Mouse (Mus musculus) lung, adult 2 months (tissue): Measurements from ENCODE around the gene 1810065E05Rik.

Experiments used
- CTCF ChIP-seq: fragments of 200-500 bp; IDR thresholded peaks from 2 replicates; pipeline ENCODE4 v1.5.1; 2011; ENCODE audit warnings: mild to moderate bottlenecking, low read length, control low read depth; ENCODE audit not compliant: insufficient read depth
- POLR2A ChIP-seq: fragments of 200-500 bp; IDR thresholded peaks from 2 replicates; pipeline ENCODE4 v1.6.1; 2011; ENCODE audit warnings: low read depth, mild to moderate bottlenecking, control low read depth, low read length, borderline replicate concordance; ENCODE audit errors: extremely low read depth

- TF ChIP-seq POLR2A (no peak), CTCF (no peak)
Measured at GRCm38 (mm10) chr11:58408066-58408465, 12.8 kb upstream of the 1810065E05Rik start.
